Mouse (Mus musculus): ENCODE data around the gene Zbtb8a.

- no peak for TF ChIP-seq CTCF (IDR thresholded peaks at IDR 0.05; ENCODE audit: low read depth, low read length)
- no peak for TF ChIP-seq EP300 (IDR thresholded peaks at IDR 0.05; ENCODE audit: insufficient read depth, low read depth, low read length)
These were observed 12.4 kb upstream of the Zbtb8a start for GRCm38 (mm10) chr4:129390216-129390743.
